Mouse (Mus musculus) embryo, embryonic 10 days (tissue): Measurements from ENCODE around the gene Cox4i1.

Experiments used
- DNase-seq: peaks from one replicate; pipeline ENCODE4 v3.0.0-alpha.2; 2015; ENCODE audit warnings: low spot score

The Cox4i1 gene

DNA sequence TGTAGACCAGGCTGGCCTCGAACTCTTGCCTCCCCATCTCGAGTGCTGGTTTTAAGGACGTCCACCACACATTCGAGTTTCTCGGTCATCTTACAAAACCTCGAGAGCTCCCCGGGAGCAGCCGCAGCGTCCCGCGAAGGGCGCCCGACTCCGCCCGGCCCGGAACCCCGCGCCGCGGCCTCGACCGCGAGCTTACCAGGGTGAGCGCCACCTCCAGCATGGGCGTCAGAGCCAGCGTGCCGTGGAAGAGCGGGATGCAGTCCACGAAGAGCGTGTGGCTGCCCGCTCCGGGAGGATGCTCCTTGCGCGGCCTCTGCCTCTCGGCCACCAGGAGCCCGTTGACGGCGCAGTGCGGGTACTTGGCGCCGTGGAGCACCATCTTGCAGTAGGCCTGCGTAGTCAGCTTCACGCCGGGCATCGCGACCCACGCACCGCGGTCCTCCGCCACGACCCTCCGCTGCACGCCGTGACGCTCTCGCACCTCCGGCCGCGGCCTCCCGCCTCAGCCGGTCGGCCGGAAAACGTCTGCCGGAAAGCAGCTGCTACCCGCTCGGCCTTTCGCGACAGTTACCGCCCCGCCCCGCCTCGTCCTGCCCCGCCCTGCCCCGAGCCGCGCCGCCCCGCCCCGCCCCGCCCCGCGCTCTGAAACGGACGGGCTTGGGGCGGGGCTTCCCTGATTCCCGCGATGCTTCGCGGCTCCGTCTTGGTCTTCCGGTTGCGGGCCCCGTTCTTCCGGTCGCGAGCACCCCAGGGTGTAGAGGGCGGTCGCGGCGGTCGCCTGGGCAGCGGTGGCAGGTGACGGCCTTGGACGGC lies at the start of gene Cox4i1, which contains the start of gene Gm27021:
TSS of gene Cox4i1 (plus strand) at position 662 of the 813 bp plus-strand sequence.
TSS of gene Gm27021 (minus strand) at position 519 of the 813 bp plus-strand sequence.
- DNase-seq: peak; percentile 93

DNA sequence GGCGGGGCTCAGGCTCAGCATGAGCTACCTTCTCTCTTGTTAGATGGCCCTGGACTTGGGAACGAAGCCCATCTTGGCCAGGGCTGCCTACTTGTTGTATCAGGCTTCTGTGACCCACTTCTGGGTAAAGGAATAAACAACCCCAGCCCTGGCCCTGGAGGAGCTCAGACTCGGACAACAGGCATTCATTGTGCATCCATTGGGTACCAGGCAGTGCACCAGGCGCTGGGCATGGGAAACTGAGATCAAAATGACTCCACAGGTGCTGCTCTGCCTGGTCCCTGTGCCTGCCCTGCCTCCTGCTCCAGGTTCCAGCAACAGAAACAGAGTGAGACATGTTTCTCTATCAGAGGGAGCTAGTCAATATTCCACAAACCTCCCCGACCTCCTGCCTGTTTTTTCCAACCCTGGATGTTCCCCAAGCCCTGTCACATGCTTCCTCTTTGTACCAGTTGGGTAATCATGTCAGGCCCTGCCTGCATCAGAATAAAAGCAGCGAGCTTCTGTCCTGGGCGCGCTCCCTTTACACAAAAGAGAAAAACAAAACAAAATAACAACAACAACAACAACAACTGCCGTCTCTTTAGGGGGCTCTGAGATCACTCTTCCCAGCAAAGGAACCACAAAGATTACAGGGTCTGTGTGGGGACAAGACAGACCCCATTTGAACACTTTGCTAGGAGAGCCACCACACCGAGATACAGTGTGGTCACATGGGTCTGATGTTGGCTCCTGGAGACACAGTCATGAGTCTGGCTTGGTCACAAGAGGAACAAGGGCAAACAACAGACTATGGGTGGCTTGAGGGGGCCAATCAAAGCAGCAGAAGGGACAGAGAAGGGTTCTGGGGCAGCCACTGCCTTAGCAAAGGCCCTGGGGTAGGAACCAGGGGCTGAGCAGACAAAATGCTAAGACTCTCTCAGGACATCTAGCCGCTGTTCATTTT lies 48.5 kb upstream of the Cox4i1 start:
- DNase-seq: no peak

DNA sequence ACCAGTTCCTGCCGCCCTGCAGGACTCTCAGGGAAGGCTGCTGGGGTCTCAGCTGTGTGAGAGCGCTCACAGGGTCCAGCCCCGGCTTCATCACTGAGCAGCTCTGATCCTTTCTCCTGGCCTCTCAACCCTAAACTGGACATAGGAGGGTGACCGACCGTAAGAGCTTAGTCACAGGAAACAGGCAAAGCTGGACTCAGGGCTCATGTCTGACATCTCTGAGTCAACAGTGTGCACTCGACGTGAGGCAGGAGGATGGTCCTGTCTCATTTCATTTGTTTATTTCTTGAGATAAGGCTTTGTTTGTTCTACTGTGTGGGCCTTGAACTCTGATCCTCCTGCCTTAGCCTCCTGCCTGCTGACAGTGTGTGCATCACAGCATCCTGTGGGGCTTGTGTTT lies 47.6 kb upstream of the Cox4i1 start:
- no peak for DNase-seq

DNA sequence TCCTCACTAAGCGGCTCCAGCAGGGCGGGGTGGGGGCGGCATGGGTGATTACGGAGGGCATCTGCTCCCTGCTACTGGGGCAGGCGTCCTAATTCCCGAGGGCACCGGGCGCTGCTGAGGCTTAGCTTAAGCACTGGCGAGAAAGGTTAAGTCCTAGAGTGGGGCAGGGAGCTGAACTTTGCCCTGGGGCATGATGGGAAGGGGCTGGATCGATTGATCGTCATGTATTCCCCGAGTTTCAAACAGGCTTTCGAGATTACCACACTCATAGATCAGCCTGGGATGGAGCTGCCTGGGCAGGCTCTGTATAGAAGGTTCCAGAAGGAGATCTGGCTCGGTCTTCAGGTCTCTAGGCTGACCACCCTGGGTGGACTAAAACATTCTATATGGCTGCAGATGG lies 45.9 kb upstream of the Cox4i1 start:
- DNase-seq: peak; percentile 32

DNA sequence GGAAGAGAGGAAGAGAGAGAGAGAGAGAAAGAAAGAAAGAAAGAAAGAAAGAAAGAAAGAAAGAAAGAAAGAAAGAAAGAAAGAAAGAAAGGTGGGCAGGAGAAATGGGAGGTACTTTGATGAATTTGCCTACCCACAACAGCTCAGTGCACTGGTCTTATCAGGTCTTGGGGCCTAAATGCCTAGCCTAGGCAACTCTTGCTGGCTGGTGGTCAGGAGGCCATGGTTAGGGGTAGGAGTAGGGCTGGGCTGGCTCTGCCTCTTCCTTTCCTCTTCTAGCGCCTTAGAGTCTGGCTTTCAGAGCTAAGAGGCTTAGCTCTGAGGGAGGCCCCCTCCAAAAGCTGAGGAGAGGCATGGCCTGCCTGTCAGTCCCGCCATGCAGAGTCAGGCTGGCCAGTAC lies 44.4 kb upstream of the Cox4i1 start:
- DNase-seq: no peak

DNA sequence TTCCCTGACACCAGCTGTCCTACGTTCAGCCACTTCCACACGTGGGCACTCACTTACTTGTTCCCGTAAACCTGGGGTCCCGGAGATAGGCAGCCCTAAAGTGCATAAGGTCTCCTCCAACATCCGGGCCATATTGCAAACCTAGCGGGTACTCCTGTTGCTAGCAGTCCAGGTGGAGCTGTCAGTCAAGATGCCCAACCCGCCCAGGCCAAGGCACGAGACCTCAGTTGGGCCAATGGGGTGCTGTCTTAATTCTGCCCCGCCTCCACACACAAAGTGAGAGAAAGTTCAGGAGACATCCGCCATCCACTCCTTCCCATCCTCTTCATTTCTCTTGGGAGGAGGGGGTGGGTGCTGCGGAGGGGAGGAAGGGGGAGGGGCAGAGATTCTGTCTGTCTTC lies 41.6 kb upstream of the Cox4i1 start:
- peak; percentile 48 for DNase-seq

DNA sequence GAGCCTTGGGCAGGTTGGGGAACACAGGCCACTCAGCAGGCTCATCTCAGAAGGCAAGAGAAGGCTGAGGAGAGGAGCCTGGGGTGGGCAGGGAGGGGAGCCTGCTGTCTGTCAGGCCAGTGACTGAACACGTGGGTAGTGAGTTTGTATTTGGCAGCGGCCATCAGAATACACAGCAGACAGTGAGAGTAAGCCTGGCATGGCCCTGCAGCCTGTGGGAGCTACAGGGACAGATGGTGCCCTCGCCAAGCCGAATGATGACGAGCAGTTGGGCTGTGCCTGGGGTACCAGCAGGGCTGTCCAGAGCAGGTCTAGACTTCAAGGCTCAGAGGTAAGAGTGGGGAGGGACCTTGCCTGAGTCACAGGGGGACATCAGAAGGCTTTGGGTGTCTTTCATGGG lies 40.7 kb upstream of the Cox4i1 start:
- no peak for DNase-seq

DNA sequence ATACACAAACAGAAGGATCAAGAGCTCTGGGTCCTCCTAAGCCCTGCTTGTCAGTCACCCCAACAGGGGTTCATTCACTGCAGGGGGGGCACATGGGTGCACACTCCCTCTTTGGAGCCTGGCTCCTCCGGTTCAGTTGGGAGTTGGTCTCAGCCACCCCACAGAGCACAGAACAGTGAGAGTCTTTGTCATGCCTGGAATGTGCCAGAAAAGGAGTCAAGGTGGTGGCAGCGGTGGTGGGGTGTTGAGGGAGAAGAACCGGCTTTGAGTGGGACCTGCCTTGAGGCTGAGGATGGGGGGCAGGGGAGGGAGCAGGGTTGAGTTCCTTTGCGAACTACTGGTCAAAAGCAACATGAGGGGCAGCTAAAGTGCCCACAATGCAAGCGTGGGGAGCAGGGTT lies 38.0 kb upstream of the Cox4i1 start:
- no peak for DNase-seq

DNA sequence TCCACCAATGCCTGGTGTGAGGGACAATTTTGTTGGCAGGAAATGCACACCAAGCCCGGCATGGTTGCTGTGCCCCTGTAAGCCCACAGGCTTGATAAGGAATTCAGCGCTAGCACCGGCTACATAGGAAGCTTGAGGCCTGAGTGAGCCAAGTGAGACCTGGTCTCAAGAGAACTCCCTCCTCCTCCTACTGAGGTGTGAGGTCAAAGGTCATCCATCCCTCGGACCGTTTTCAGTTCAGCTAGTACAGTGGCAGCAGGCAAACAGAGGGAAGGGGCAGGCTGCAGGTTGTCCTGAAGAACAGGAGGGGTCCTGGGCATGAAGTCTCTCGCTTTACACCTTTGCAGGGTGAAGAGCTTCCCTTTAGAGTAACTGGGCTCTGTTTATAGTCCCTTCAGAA lies 37.2 kb upstream of the Cox4i1 start:
- DNase-seq: no peak

DNA sequence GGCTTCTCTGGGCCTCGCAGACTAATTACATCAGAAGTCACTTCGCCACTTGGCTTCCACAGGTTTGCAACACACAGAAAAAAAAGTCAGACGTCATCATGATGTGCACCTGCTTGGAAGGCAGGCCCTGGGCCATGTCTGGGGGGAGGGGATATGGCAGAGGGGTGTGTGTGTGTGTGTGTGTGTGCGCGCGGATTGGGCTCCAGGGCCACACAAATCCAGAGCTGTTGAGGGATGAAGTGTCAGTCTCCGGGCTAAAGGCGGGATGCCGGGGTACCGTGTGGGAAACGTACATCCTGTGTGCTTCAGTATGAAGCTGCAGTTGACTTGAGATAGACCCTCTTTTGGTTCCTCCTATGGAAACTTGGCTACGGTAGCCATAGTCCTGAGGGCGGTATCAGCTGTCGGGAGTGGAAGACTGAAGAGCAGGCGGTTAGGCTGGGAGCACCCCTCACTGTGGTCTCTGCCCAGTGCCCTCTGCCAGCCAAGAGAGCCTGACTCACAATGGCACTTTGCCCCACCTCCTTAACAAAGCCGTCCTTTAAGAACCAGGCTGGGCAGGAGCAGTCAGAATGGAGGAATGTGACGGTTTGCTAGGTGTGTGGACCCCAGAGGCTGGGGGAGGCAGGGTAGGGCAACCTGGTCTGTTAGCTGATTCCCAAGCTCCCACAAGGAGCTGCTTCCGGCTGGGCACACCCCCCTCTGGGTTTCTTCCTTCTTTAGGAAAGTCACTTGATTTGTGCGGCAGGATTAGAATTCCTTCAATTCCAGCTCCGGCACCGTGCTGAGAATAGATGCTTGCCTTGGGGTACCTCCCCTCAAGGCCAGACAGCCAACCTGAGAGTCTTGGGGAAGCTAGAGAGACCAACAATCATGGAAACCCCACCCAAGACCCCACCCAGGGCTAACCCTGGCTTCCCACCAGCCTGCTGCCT lies 36.3 kb upstream of the Cox4i1 start:
- no peak for DNase-seq

DNA sequence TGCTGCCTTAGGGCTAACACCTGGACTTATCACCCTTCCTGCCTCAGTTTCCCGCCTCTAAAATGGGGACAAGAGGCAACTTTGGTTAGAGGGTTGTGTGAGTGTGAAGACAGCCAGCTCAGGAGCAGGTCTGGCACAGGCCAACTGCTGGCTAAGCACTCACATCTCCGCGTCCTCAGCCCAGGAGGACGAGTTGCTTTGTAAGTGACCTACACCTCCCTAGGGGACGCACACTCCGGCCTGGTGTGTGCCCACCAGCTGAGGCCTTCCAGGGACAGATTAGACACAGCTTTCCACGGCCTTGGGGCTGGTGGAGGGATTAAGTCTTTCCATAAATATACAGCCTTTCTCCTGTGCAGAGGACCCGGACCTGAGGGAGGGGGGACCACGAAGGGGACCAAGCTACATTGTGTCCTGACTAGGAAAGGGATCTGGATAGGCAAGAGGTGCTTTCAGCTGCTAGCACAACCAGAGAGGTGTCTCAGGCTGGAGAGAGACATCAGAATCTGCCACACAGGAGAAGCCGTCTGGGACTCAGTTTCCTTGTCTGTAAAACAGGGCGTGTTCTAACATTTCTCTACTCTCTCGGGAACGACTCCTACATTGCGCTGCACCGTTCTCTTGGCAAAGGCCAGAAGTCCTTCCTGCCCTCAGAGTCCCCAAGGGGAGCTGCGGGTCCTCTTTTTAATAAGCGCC lies 34.9 kb upstream of the Cox4i1 start:
- DNase-seq: peak; percentile 31

DNA sequence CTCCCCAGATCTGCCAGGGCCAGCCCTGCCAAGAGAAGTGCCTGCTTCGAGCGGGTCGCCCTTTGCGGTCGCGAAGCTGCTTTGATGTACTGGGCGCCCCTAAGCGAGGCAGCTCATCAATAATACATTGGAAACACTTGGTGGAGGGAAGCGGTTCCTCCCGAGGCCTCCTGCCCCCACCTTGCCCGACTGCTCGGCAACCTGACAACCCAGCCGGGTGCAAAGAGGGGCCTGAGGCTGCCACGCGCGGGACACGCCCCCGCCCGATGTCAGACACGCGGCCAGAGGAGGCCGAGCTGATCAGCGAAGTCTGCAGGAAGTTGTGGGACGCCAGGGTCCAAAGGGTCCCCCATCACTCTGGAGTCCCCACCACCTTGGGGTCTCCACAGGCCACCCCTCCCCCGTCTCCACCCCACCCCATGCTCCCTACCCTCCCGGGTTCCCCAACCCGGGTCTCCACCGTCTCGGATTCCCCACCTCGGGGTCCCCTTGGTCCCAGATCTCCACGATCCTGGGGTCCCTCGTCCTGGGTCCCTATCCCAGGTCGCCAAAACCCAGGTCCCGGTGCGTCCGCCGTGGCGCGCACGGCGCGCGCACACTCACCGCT lies 34.3 kb upstream of the Cox4i1 start:
- peak; percentile 41 for DNase-seq

DNA sequence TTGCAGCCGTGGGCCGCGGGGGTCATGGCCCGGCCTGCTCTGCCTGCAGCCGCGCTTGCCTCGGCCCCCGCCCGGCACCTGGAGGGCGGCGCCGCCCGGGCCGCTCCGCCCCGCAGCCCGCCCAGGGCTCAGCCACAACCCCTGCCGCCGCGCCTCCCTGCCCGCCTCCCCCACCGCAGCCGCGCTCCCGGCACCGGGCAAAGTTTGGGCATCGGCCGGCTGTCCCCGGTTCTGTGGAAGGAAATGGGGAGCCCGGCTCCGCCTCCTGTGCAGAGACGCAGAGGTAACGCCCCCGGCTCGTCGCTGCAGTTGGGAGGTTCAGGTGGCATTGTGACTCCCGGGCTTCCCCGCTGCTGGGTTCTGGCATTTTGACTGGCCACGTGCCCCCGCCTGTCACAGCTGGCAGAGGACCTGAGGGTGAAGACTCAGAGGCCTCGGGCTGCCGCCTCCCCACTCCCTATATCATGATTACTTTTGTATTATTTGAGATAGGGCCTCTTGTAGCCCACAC lies 33.6 kb upstream of the Cox4i1 start:
- DNase-seq: peak; percentile 45

DNA sequence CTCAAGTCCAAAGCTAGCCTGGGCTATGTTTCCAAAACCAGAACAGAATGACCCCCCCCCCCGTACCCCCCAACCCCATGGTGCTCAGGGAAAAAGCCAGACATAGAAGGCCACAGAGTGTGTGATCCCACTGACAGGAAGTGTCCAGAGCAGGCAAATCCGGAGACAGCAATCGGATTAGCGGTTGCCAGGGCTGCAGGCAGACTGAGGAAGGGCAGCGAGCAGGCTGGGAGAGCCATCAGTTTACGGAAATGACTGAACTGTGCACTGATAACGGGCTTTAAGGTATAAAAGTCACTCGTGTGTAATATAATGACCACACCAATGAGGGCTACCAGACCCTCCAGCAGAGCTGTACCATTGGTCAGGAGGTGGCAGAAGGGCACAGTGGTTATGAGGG lies 26.8 kb upstream of the Cox4i1 start:
- DNase-seq: peak; percentile 41

DNA sequence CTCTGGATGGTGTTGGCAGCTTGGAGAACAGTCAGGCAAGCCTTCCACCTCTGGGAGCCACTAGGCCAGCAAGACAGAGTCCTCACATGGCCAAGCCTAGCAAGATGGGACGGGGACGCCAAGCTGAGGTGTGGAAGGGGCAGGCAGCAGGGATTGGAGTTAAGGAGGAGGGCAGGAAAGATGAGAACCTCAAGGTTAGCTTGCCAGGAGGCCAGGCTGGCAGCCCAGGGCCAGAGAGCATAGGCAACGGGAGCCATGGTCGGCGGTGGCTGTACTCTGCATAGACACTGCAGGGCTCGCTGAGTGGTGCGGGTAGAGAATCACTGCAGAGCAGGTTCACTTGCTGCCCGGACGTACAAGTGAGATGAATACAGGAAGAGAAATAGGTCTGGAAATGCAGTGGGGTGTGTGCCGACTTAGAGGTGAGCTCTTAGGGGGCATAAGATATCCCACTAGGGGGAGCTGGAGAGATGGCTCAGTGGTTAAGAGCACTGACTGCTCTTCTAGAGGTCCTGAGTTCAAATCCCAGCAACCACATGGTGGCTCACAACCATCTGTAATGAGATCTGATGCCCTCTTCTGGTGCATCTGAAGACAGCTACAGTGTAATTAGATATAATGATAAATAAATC lies 25.9 kb upstream of the Cox4i1 start:
- DNase-seq: no peak

DNA sequence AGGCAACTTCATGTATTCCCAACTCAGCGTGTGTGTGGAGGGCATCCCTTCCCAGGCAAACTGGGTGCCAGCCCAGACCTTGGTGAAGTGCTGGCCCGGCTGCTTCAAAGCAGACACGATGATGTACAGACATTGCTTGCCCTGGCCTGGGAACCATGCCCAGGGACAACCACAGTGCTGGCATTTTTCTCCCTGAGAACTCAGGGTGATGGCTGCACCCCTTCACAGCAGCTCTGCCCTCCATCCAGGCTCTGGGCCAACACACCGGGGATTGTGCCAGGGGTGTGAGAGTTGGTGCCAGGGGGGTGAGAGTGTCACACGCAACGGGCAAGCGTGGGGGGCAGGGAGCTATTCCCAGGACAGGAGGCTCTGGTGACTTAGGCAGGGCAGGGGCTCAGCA lies 23.4 kb upstream of the Cox4i1 start:
- no peak for DNase-seq

DNA sequence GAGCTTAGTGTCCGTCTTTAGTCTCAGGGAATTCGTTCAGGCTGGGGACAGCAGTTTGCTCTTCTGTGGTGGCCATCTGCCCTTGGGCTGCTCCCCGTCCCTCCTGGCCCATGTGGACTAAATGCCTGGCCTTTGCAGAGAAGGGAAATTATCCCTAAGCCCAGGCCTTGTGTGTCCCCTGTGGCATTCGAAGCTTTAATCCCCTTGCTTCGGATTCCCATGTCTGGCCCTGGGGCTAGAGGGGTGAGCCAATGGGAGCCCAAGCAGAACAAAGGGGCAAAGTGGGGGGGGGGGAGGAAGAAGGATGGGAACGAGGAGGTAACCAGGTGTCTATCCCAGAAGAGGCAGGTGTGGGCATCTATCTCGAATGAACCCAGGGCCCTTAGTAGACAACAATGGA lies 20.5 kb upstream of the Cox4i1 start, which contains the start of gene 1190005I06Rik:
TSS of gene 1190005I06Rik (minus strand) at position 101 of the 400 bp plus-strand sequence.
- no peak for DNase-seq

DNA sequence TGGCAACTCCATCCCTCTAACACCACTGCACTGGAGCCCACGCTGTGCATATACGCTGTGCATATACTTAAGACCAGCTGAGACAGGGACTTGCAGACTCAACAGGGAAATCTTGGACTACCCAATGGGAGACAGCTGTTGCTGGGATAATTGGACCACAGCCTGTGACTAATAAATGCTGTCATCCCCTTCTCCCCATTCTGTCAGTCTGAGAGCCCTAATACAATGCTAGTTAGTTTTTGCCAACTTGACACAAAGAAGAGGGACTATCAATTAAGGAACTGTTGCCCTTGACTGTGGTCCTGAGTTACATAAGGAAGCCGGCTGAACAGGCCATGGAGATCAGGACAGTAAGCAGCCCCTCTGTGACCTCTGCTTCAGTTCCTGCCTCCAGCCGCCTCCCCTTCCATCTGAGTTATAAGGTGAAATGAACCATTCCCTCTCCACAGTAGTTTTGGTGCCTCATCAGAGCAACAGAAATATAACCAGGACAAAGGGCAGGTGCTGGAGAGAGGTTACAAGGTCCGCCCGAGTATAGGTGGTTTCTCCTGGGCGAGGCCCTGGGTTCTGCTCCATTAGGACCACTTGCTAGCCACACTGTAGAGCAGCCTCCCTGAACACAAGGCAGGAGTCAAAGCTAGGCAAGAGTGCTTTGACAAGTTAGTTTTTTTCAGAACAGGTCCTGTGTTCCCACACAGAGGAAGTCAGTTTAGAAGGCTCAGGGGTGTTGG lies 11.5 kb upstream of the Cox4i1 start:
- DNase-seq: no peak

DNA sequence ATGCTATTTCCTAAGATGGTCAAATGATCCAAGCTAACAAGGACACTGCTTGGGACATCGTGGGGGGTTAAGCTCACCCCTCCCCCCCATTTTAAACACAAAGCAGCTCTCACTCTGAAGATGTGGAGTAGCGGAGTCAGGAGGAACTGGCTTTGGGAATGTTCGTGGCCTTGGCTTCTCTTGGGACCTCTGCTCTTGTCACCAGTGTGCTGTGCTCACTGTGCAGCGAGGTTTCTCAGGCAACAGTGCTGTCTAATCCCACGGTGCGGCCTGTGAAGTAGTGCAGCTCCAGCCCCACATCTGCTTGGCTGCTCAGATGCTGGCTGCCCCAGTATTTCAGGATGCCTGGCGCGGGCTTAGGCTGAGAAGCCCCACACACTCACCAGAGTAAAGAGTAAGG lies 10.6 kb upstream of the Cox4i1 start:
- DNase-seq: no peak
